Mouse (Mus musculus) bone marrow, adult 2 months (tissue): ENCODE data around the gene Katna1.
A peak's percentile ranks its signal among the peaks of the same experiment; 100 is the strongest.

Experiments used
- CTCF ChIP-seq: fragments of 200-500 bp; IDR thresholded peaks from 2 replicates; pipeline ENCODE4 v1.5.1; 2011; ENCODE audit warnings: low read length, control low read depth; ENCODE audit not compliant: control insufficient read depth, insufficient read depth
- POLR2A ChIP-seq: fragments of 200-500 bp; IDR thresholded peaks from 2 replicates; pipeline ENCODE4 v1.6.1; 2011; ENCODE audit warnings: low read depth, mild to moderate bottlenecking, control low read depth, low read length, borderline replicate concordance; ENCODE audit not compliant: control insufficient read depth

- TF ChIP-seq CTCF: peak; percentile 19; the same call in 1 of the 2 replicates
- no peak for TF ChIP-seq POLR2A
Measured at GRCm38 (mm10) chr10:7695286-7695685, 30.5 kb upstream of the Katna1 start.
